Mouse (Mus musculus): ENCODE measurements around the gene Agap1.

DNA sequence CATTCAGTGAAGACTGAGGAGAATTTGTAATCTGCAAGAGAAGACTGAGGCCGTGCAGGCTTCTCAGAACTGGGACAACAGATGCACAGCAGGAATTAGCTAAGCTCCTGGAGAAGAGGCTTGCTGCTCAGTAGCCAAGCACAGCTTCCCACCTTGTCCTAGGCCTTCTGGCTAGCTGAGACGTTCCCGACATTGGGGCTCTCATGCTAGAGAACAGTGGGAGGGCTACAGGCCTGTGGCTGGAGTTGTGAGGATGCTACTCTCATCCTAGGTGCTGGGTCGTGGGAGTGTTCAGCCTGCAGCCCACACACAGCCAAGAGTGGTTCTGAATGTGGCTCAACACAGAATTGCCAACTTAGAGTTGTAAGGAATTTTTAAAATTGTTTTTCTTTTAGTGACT, 133.5 kb downstream of the Agap1 start:
- TF ChIP-seq EP300 (IDR thresholded peaks at IDR 0.05) = no peak
- no peak for TF ChIP-seq CTCF (IDR thresholded peaks at IDR 0.05)
